Mouse (Mus musculus): ENCODE measurements around the gene Gpc2.

GRCm38 (mm10) chr5:138257585-138257978, 22.2 kb downstream of the Gpc2 start:
- TF ChIP-seq CTCF (IDR thresholded peaks at IDR 0.05; ENCODE audit: extremely low read depth, insufficient read depth, low read length) (no peak), POLR2A (IDR thresholded peaks at IDR 0.05; ENCODE audit: extremely low read depth, insufficient read depth, low read length) (no peak)

Measured in cortical plate, adult 2 months (tissue).